Mouse (Mus musculus) hindbrain, embryonic 10.5 days (tissue): ENCODE results near the gene Myo18b. TPM values are rescaled to one million over a fixed set of nuclear protein-coding genes. Genes with fewer than 3 reads are reported as not detected.

ENCODE experiments used
- DNase-seq: peaks from one replicate; pipeline ENCODE4 v3.0.0-alpha.2; 2017; ENCODE audit warnings: low spot score
- H3K27ac ChIP-seq: fragments of 300-500 bp; sonication (generic); 2 replicates; pipeline ENCODE4 v1.5.1; 2016; ENCODE audit warnings: mild to moderate bottlenecking, moderate library complexity
- H3K27me3 ChIP-seq: fragments of 300-500 bp; sonication (generic); 2 replicates; pipeline ENCODE4 v1.6.1; 2016; ENCODE audit warnings: mild to moderate bottlenecking; ENCODE audit not compliant: poor library complexity, insufficient read depth, severe bottlenecking
- H3K36me3 ChIP-seq: fragments of 300-500 bp; sonication (generic); 2 replicates; pipeline ENCODE4 v1.6.1; 2016; ENCODE audit warnings: mild to moderate bottlenecking, moderate library complexity
- H3K4me1 ChIP-seq: fragments of 300-500 bp; sonication (generic); replicated peaks from 2 replicates; pipeline ENCODE4 v1.6.1; 2016; ENCODE audit warnings: mild to moderate bottlenecking
- H3K4me3 ChIP-seq: fragments of 300-500 bp; sonication (generic); 2 replicates; pipeline ENCODE4 v1.5.1; 2016; ENCODE audit warnings: mild to moderate bottlenecking, moderate library complexity
- H3K9me3 ChIP-seq: fragments of 300-500 bp; sonication (generic); 2 replicates; pipeline ENCODE4 v1.6.1; 2016; ENCODE audit warnings: mild to moderate bottlenecking, moderate library complexity
- WGBS: fragments of 180-500 bp; shearing (Covaris S2); methylation state at CpG from one replicate; pipeline ENCODE4 v1.1.7; 2016; 5-methylcytosine and 5-hydroxymethylcytosine counted together
- polyA plus RNA-seq: library from polyadenylated mRNA; unstranded; fragments of >200 nt; fragmentation: Nextera tagmentation; extraction: Ambion mirVana; gene quantifications from 2 replicates; pipeline ENCODE4 v1.2.1, GENCODE M21; 2016

Gene Myo18b
- polyA plus RNA-seq, 1 experiment from 2014 or later = 0.65 TPM

GRCm38 (mm10) chr5:112671961-112672360 is 224.2 kb downstream of the Myo18b start:
- Histone ChIP-seq H3K4me1 (no peaks in the 10 kb centered on the region), H3K27me3 (no peaks in the 10 kb centered on the region), H3K9me3 (no peaks in the 10 kb centered on the region), H3K4me3 (no peak overlapping the region), H3K36me3 (no peaks in the 10 kb centered on the region), H3K27ac (no peak overlapping the region)
- WGBS = 49% methylated on average over 2 of the region's 2 CpGs
- DNase-seq = no peak

DNA sequence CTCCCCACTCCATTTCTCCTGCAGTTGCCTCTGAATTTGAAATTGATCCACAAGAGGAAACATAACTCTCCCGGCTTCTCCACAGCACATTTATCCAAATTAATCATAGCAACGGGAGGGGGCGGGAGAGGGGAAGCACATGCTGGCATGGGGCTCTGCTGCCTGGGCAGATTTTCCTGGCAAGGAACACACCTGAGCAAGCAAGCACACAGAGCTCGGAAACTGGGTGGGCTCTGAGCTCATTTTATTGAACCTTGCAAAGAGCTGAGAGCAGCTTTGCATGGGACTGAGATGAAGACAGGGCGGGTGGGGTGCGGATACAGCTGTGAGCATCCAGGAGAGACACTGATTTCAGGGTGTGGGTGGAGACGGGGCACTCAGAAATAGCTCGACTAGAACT is 229.0 kb downstream of the Myo18b start:
- H3K36me3 ChIP-seq = no peaks in the 10 kb centered on the region
- no peak for DNase-seq
- H3K4me1 ChIP-seq = peaks cover 15% of the 10 kb centered on the region
- H3K27ac ChIP-seq = no peak overlapping the region
- H3K27me3 ChIP-seq = no peaks in the 10 kb centered on the region
- no peak overlapping the region for H3K4me3 ChIP-seq
- 0 out of 2 replicates have a peak, but pooled peaks cover 2% of the 10 kb centered on the region for H3K9me3 ChIP-seq
- 75% methylated on average over 8 of the region's 8 CpGs for WGBS

GRCm38 (mm10) chr5:112665661-112666060 is 230.5 kb downstream of the Myo18b start:
- DNase-seq = no peak
- no peaks in the 10 kb centered on the region for H3K27me3 ChIP-seq
- peaks cover 22% of the 10 kb centered on the region for H3K4me1 ChIP-seq
- 40% methylated on average over 7 of the region's 7 CpGs for WGBS
- no peak overlapping the region for H3K27ac ChIP-seq
- no peak overlapping the region for H3K4me3 ChIP-seq
- 0 out of 2 replicates have a peak, but pooled peaks cover 2% of the 10 kb centered on the region for H3K9me3 ChIP-seq
- no peaks in the 10 kb centered on the region for H3K36me3 ChIP-seq

- no peak overlapping the region for H3K27ac ChIP-seq
These were observed 232.5 kb downstream of the Myo18b start for GRCm38 (mm10) chr5:112663701-112664100.

GRCm38 (mm10) chr5:112660924-112661431 is 235.2 kb downstream of the Myo18b start:
- Histone ChIP-seq H3K36me3 (no peaks in the 10 kb centered on the region), H3K27me3 (peaks cover 9% of the 10 kb centered on the region; the same call in 1 of the 2 replicates), H3K4me1 (peaks cover 52% of the 10 kb centered on the region), H3K4me3 (no peak overlapping the region), H3K9me3 (0 out of 2 replicates have a peak, but pooled peaks cover 2% of the 10 kb centered on the region), H3K27ac (0 out of 2 replicates have a peak overlapping the region, but pooled peaks have one; percentile 9)
- WGBS = 32% methylated on average over 10 of the region's 10 CpGs
- DNase-seq = peak; percentile 31

More at GRCm38 (mm10) chr5:112663701-112664100, 232.5 kb downstream of the Myo18b start:
- peaks cover 38% of the 10 kb centered on the region for H3K4me1 ChIP-seq
- H3K4me3 ChIP-seq = no peak overlapping the region
- H3K27me3 ChIP-seq = no peaks in the 10 kb centered on the region
- DNase-seq = peak; percentile 23
- H3K36me3 ChIP-seq = no peaks in the 10 kb centered on the region
- 0 out of 2 replicates have a peak, but pooled peaks cover 2% of the 10 kb centered on the region for H3K9me3 ChIP-seq
- WGBS = 3% methylated on average over 1 of the region's 1 CpGs

- Histone ChIP-seq H3K4me3 (no peak overlapping the region), H3K4me1 (peaks cover 63% of the 10 kb centered on the region), H3K27me3 (peaks cover 22% of the 10 kb centered on the region), H3K9me3 (0 out of 2 replicates have a peak, but pooled peaks cover 2% of the 10 kb centered on the region), H3K36me3 (no peaks in the 10 kb centered on the region), H3K27ac (peak overlapping the region; percentile 31; the same call in 1 of the 2 replicates)
- peak; percentile 36 for DNase-seq
- WGBS = 18% methylated on average over 4 of the region's 4 CpGs
These were observed 236.9 kb downstream of the Myo18b start for GRCm38 (mm10) chr5:112659295-112659694.

DNA sequence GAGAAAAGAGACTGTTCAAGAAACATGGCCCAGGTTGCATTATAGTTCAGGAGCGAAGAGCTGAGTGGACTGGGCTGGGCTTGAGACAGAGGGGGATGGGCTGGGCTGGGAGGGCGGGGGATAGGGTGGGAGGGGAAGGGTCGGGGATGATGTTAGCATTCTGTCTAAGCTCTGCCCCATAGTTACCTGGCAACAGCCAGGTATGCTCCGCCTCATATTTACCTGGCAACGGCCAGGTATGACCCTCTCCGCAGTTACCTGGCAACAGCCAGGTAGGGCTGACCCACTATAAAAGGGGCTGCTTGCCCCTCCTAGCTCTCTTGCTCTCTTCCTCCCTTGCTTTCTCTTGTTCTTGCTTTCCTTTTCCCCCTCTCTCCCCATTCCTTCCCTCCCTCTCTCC is 239.4 kb downstream of the Myo18b start:
- no peak for DNase-seq
- H3K4me1 ChIP-seq = peaks cover 75% of the 10 kb centered on the region
- H3K36me3 ChIP-seq = no peaks in the 10 kb centered on the region
- no peaks in the 10 kb centered on the region for H3K9me3 ChIP-seq
- 5% methylated on average over 6 of the region's 6 CpGs for WGBS
- peak overlapping the region; percentile 42 for H3K4me3 ChIP-seq
- H3K27ac ChIP-seq = peak overlapping the region; percentile 79
- H3K27me3 ChIP-seq = peaks cover 22% of the 10 kb centered on the region

DNA sequence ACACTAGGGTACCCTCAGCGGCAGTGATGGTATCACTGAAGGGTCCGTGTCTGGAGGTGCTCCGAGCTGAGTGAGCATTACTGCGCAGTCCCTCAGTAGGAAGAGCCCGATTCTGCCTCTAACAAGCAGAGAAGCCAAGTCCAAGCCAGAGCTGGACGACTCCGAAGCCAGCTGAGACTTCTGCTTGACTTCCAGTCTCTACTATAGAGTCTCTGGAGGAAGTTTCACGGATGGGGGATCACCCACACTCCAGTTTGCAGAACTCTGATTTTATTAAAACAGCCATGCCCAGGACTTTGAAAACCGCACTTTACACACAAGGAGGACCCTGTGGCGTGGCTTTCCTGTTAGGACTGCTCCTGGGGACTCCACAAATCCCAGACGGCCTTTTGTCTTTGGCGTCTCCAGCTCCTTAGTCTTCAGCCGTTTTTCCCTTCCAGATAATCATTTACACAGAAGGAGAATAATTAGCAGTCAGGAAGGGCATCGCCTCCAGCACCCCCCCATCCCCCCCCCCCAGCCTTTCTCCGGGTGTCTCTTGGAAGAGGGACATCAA is 240.1 kb downstream of the Myo18b start:
- no peaks in the 10 kb centered on the region for H3K36me3 ChIP-seq
- under 1% methylated on average over 15 of the region's 15 CpGs for WGBS
- peaks cover 22% of the 10 kb centered on the region for H3K27me3 ChIP-seq
- peak overlapping the region; percentile 42 for H3K4me3 ChIP-seq
- DNase-seq = peak; percentile 36
- H3K27ac ChIP-seq = peak overlapping the region; percentile 79
- H3K4me1 ChIP-seq = peaks cover 77% of the 10 kb centered on the region
- no peaks in the 10 kb centered on the region for H3K9me3 ChIP-seq

DNA sequence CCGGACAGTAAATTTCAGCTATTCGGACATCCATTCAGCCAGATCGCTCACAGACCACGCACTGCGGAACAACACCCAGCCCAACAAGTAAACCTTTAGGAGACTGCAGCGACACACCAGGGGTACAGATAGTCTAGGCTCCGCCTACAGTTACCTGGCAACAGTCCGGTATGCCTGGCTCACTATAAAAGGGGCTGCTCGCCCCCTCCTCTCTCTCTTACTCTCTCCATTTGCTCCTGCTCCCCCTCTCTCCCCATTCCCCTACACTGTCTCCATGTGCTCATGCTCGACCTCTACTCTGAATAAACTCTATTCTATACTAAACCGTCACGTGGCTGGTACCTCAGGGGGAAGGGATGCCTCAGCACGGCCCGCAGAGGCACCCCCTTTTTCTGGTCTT is 240.6 kb downstream of the Myo18b start:
- Histone ChIP-seq H3K4me3 (peak overlapping the region; percentile 42), H3K4me1 (peaks cover 72% of the 10 kb centered on the region), H3K36me3 (no peaks in the 10 kb centered on the region), H3K27ac (peak overlapping the region; percentile 79), H3K27me3 (peaks cover 22% of the 10 kb centered on the region), H3K9me3 (no peaks in the 10 kb centered on the region)
- no peak for DNase-seq
- WGBS = 4% methylated on average over 14 of the region's 14 CpGs

- H3K27ac ChIP-seq = peak overlapping the region; percentile 35; the same call in 1 of the 2 replicates
- WGBS = 87% methylated on average over 4 of the region's 4 CpGs
- H3K4me1 ChIP-seq = peaks cover 54% of the 10 kb centered on the region
- DNase-seq = no peak
- H3K27me3 ChIP-seq = peaks cover 20% of the 10 kb centered on the region
- H3K36me3 ChIP-seq = no peaks in the 10 kb centered on the region
- no peak overlapping the region for H3K4me3 ChIP-seq
- peaks cover 8% of the 10 kb centered on the region; the same call in 1 of the 2 replicates for H3K9me3 ChIP-seq
These were observed 244.1 kb downstream of the Myo18b start for GRCm38 (mm10) chr5:112652036-112652435.

DNA sequence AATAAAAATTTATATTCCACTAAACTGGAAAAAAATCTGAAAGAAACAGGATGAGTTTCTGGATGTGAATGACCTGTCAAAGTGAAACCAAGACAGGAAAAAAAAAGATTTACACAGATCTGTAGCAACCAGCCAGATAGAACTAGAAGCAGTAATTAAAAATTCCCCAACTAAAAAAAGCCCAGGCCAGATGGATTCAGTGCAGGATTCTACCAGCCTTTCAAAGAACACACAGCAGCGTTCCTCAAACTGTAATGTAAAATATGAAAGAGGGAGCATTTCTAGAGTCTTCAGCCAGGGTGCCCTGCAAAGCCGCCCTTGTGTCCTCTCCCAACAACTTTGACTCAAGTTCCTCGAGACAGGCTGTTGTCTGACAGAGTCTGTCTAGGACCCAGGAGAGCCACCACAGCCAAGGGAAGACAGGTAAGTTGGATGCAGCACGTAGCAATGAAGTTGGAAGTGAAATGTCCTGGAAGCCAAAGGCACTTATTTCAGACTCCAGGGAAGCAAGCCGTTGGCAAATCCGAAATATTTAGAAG is 246.9 kb downstream of the Myo18b start:
- peaks cover 13% of the 10 kb centered on the region; the same call in 1 of the 2 replicates for H3K9me3 ChIP-seq
- 84% methylated on average over 6 of the region's 6 CpGs for WGBS
- H3K4me3 ChIP-seq = no peak overlapping the region
- H3K27me3 ChIP-seq = no peaks in the 10 kb centered on the region
- peaks cover 39% of the 10 kb centered on the region for H3K4me1 ChIP-seq
- H3K36me3 ChIP-seq = no peaks in the 10 kb centered on the region
- no peak overlapping the region for H3K27ac ChIP-seq
- no peak for DNase-seq

- Histone ChIP-seq H3K4me3 (no peak overlapping the region), H3K27me3 (peaks cover 4% of the 10 kb centered on the region; the same call in 1 of the 2 replicates), H3K27ac (no peak overlapping the region), H3K9me3 (peaks cover 13% of the 10 kb centered on the region; the same call in 1 of the 2 replicates), H3K36me3 (no peaks in the 10 kb centered on the region), H3K4me1 (peaks cover 36% of the 10 kb centered on the region)
- 82% methylated on average over 2 of the region's 2 CpGs for WGBS
- DNase-seq = no peak
These were observed 249.3 kb downstream of the Myo18b start for GRCm38 (mm10) chr5:112646871-112647270.

DNA sequence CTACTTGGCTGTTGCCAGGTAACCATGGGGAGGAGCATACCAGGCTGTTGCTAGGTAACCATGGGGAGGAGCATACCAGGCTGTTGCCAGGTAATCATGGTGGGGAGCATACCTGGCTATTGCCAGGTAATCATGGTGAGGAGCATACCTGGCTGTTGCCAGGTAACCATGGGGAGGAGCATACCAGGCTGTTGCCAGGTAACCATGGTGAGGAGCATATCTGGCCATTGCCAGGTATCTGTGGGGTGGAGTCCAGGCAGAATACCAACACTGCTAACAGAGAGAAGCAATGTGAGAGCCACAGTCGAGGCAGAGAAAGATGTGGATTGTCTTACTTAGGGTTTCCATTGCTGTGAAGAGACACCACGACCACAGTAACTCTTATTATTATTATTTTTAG is 250.6 kb downstream of the Myo18b start:
- 92% methylated on average over 2 of the region's 2 CpGs for WGBS
- Histone ChIP-seq H3K4me1 (peaks cover 44% of the 10 kb centered on the region), H3K27ac (no peak overlapping the region), H3K9me3 (peaks cover 13% of the 10 kb centered on the region; the same call in 1 of the 2 replicates), H3K36me3 (no peaks in the 10 kb centered on the region), H3K27me3 (peaks cover 16% of the 10 kb centered on the region), H3K4me3 (no peak overlapping the region)
- DNase-seq = no peak
